Mouse (Mus musculus) brain, embryonic 14.5 days (tissue): ENCODE measurements around the gene Grifin.

Source experiments
- CTCF ChIP-seq: fragments of 200-500 bp; IDR thresholded peaks from 2 replicates; pipeline ENCODE4 v1.5.1; 2012; ENCODE audit warnings: inconsistent platforms, mild to moderate bottlenecking, moderate library complexity, borderline replicate concordance; ENCODE audit not compliant: insufficient read depth, insufficient read length; ENCODE audit errors: extremely low read depth
- POLR2A ChIP-seq: fragments of 200-500 bp; IDR thresholded peaks from 2 replicates; pipeline ENCODE4 v1.6.1; 2012; ENCODE audit warnings: mild to moderate bottlenecking, inconsistent platforms, borderline replicate concordance; ENCODE audit not compliant: poor library complexity, insufficient read depth, insufficient read length, severe bottlenecking; ENCODE audit errors: extremely low read depth

- TF ChIP-seq CTCF (no peak), POLR2A (no peak)
Observed at GRCm38 (mm10) chr5:140614141-140614540, 49.3 kb upstream of the Grifin start.
